Mouse (Mus musculus) small intestine, adult 2 months (tissue): Measurements from ENCODE around the gene Ak3. TPM values are rescaled to one million over a fixed set of nuclear protein-coding genes. Genes with fewer than 3 reads are reported as not detected.

ENCODE experiments used
- H3K27ac ChIP-seq: fragments of 200-500 bp; 2 replicates; pipeline ENCODE4 v1.5.1; 2012; ENCODE audit warnings: low read depth, low read length, control low read depth, inconsistent platforms; ENCODE audit not compliant: insufficient read depth
- H3K27me3 ChIP-seq: fragments of 200-500 bp; 2 replicates; pipeline ENCODE4 v1.6.1; 2012; ENCODE audit warnings: mild to moderate bottlenecking, moderate library complexity, low read length, inconsistent platforms; ENCODE audit not compliant: control insufficient read depth, insufficient read depth
- H3K36me3 ChIP-seq: fragments of 200-500 bp; 2 replicates; pipeline ENCODE4 v1.6.1; 2012; ENCODE audit warnings: mild to moderate bottlenecking, low read length, control low read depth, inconsistent platforms; ENCODE audit not compliant: control insufficient read depth, insufficient read depth
- H3K4me1 ChIP-seq: fragments of 200-500 bp; 2 replicates; pipeline ENCODE4 v1.6.1; 2012; ENCODE audit warnings: low read length, inconsistent platforms, mixed read lengths; ENCODE audit not compliant: control insufficient read depth, insufficient read depth, insufficient read length
- H3K4me3 ChIP-seq: fragments of 200-500 bp; 2 replicates; pipeline ENCODE4 v1.5.1; 2012; ENCODE audit warnings: low read depth, mild to moderate bottlenecking, control low read depth, inconsistent platforms, low read length, moderate library complexity
- CTCF ChIP-seq: fragments of 200-500 bp; IDR thresholded peaks from 2 replicates; pipeline ENCODE4 v1.5.1; 2012; ENCODE audit warnings: low read depth, mild to moderate bottlenecking, control low read depth, inconsistent platforms, low read length, moderate library complexity, mixed read lengths; ENCODE audit not compliant: insufficient replicate concordance, insufficient read length; ENCODE audit errors: extremely low read depth
- POLR2A ChIP-seq: fragments of 200-500 bp; IDR thresholded peaks from 2 replicates; pipeline ENCODE4 v1.6.1; 2012; ENCODE audit warnings: low read depth, mild to moderate bottlenecking, control low read depth, inconsistent platforms, low read length, moderate library complexity
- WGBS: fragments of 180-500 bp; shearing (Covaris S2); methylation state at CpG from one replicate; pipeline ENCODE4 v1.1.7; 2018; 5-methylcytosine and 5-hydroxymethylcytosine counted together
- polyA plus RNA-seq: library from polyadenylated mRNA; depleted of rRNA; stranded (reverse); fragments of >200 nt; gene quantifications from 2 replicates; pipeline ENCODE4 v1.2.3, GENCODE M21; 2012

Gene Ak3
- polyA plus RNA-seq, 1 experiment, result 124 TPM

GRCm38 (mm10) chr19:29042647-29043046 is 5.1 kb downstream of the Ak3 start:
- H3K4me3 ChIP-seq, result no peak overlapping the region
- no peak for TF ChIP-seq POLR2A
- H3K36me3 ChIP-seq, result peaks cover 4% of the 10 kb centered on the region
- peaks cover 10% of the 10 kb centered on the region; the same call in 1 of the 2 replicates for H3K4me1 ChIP-seq
- 0 out of 2 replicates have a peak overlapping the region, but pooled peaks have one; percentile 14 for H3K27ac ChIP-seq
- H3K27me3 ChIP-seq, result no peaks in the 10 kb centered on the region
- 78% methylated on average over 9 of the region's 9 CpGs for WGBS

- TF ChIP-seq POLR2A (no peak), CTCF (no peak)
- 50% methylated on average over 6 of the region's 6 CpGs for WGBS
Observed at GRCm38 (mm10) chr19:29042143-29042542, 5.6 kb downstream of the Ak3 start.

GRCm38 (mm10) chr19:29040206-29040605 is 7.6 kb downstream of the Ak3 start:
- Histone ChIP-seq H3K36me3 (peaks cover 20% of the 10 kb centered on the region), H3K4me3 (no peak overlapping the region), H3K4me1 (peaks cover 10% of the 10 kb centered on the region; the same call in 1 of the 2 replicates), H3K27ac (peak overlapping the region; percentile 34), H3K27me3 (no peaks in the 10 kb centered on the region)
- TF ChIP-seq POLR2A, result no peak
- no peak for TF ChIP-seq CTCF
- WGBS, result 26% methylated on average over 4 of the region's 4 CpGs

More at GRCm38 (mm10) chr19:29042143-29042542, 5.6 kb downstream of the Ak3 start:
- Histone ChIP-seq H3K27ac (0 out of 2 replicates have a peak overlapping the region, but pooled peaks have one; percentile 14), H3K4me1 (peaks cover 10% of the 10 kb centered on the region; the same call in 1 of the 2 replicates), H3K4me3 (no peak overlapping the region), H3K27me3 (no peaks in the 10 kb centered on the region), H3K36me3 (peaks cover 9% of the 10 kb centered on the region)

GRCm38 (mm10) chr19:29039334-29039733 is 8.4 kb downstream of the Ak3 start:
- Histone ChIP-seq H3K27ac (no peak overlapping the region), H3K4me3 (no peak overlapping the region), H3K27me3 (no peaks in the 10 kb centered on the region), H3K4me1 (peaks cover 10% of the 10 kb centered on the region; the same call in 1 of the 2 replicates), H3K36me3 (peaks cover 26% of the 10 kb centered on the region)
- TF ChIP-seq POLR2A (no peak), CTCF (no peak)

GRCm38 (mm10) chr19:29037541-29037940 is 10.2 kb downstream of the Ak3 start:
- H3K4me1 ChIP-seq, result peaks cover 8% of the 10 kb centered on the region; the same call in 1 of the 2 replicates
- TF ChIP-seq POLR2A (no peak), CTCF (no peak)
- WGBS, result 91% methylated on average over 10 of the region's 10 CpGs
- H3K27ac ChIP-seq, result no peak overlapping the region
- no peak overlapping the region for H3K4me3 ChIP-seq
- H3K27me3 ChIP-seq, result no peaks in the 10 kb centered on the region
- peaks cover 26% of the 10 kb centered on the region for H3K36me3 ChIP-seq

DNA sequence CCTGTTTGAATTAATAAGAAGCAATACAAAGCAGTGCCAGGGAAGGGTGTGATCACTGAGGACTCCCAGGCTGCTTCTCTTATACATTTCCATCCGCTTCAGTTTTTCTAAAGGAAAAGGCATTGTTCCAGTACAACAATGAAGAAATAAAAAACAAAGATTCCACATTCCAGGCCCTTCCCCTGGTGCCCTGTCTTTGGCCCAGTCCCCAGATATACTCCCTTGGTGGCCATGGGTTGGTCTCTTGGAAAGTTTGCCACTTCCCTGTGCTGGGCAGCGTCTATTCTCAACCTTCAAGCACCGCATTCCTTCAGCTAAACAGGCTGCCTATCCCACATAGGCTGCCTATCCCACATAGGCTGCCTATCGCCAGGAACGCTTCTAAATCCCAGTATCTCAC is 10.7 kb downstream of the Ak3 start:
- Histone ChIP-seq H3K27me3 (no peaks in the 10 kb centered on the region), H3K4me1 (peaks cover 4% of the 10 kb centered on the region; the same call in 1 of the 2 replicates), H3K27ac (no peak overlapping the region), H3K4me3 (no peak overlapping the region), H3K36me3 (peaks cover 26% of the 10 kb centered on the region)
- 91% methylated on average over 5 of the region's 5 CpGs for WGBS
- TF ChIP-seq POLR2A (no peak), CTCF (no peak)

DNA sequence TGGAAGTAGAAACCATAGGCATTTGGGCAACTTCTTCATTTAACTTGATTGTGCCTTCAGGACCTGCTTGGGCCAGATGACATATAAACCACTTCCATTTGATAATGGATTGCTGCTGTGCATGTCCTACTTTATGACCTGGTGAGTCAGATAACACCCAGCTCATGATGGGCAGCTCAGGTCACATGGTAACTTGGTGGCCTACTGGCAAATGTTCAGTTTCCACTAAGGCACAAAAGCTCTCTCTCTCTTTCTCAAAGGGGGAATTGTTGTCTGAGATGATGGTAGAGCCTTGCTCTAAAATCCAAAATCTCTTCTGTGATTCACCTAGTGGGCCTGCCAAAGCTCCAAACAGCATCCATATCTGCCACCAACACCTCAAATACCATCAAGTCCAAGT is 15.1 kb downstream of the Ak3 start:
- no peaks in the 10 kb centered on the region for H3K27me3 ChIP-seq
- H3K36me3 ChIP-seq, result peaks cover 27% of the 10 kb centered on the region
- no peak overlapping the region for H3K27ac ChIP-seq
- no peaks in the 10 kb centered on the region for H3K4me1 ChIP-seq
- no peak overlapping the region for H3K4me3 ChIP-seq
- no peak for TF ChIP-seq POLR2A
- TF ChIP-seq CTCF, result no peak

GRCm38 (mm10) chr19:29031788-29032187 is 16.0 kb downstream of the Ak3 start:
- TF ChIP-seq POLR2A, result no peak
- no peak for TF ChIP-seq CTCF
- no peaks in the 10 kb centered on the region for H3K4me1 ChIP-seq
- 75% methylated on average over 3 of the region's 3 CpGs for WGBS
- H3K27ac ChIP-seq, result no peak overlapping the region
- no peaks in the 10 kb centered on the region for H3K27me3 ChIP-seq
- peaks cover 21% of the 10 kb centered on the region for H3K36me3 ChIP-seq
- H3K4me3 ChIP-seq, result no peak overlapping the region
